Mouse (Mus musculus) lung, adult 2 months (tissue): Measurements from ENCODE around the gene Prkcsh. TPM values are rescaled to one million over a fixed set of nuclear protein-coding genes. Genes with fewer than 3 reads are reported as not detected.

Source experiments
- DNase-seq: peaks from one replicate; pipeline ENCODE4 v3.0.0; 2022
- H3K4me1 ChIP-seq: fragments of 200-500 bp; 2 replicates; pipeline ENCODE4 v1.6.1; 2011; ENCODE audit warnings: low read length; ENCODE audit not compliant: control insufficient read depth, insufficient read depth
- H3K4me3 ChIP-seq: fragments of 200-500 bp; replicated peaks from 2 replicates; pipeline ENCODE3; 2011; ENCODE audit warnings: low read depth, mild to moderate bottlenecking, control low read depth, low read length; ENCODE audit errors: extremely low read depth
- CTCF ChIP-seq: fragments of 200-500 bp; IDR thresholded peaks from 2 replicates; pipeline ENCODE4 v1.5.1; 2011; ENCODE audit warnings: mild to moderate bottlenecking, low read length, control low read depth; ENCODE audit not compliant: insufficient read depth
- POLR2A ChIP-seq: fragments of 200-500 bp; IDR thresholded peaks from 2 replicates; pipeline ENCODE4 v1.6.1; 2011; ENCODE audit warnings: low read depth, mild to moderate bottlenecking, control low read depth, low read length, borderline replicate concordance; ENCODE audit errors: extremely low read depth
- WGBS: fragments of 180-500 bp; shearing (Covaris S2); methylation state at CpG from one replicate; pipeline ENCODE4 v1.1.7; 2018; 5-methylcytosine and 5-hydroxymethylcytosine counted together
- polyA plus RNA-seq: library from polyadenylated mRNA; depleted of rRNA; stranded (reverse); fragments of >200 nt; gene quantifications from 2 replicates; pipeline ENCODE4 v1.2.3, GENCODE M21; 2012

Prkcsh gene
- polyA plus RNA-seq, 1 experiment, result 58.0 TPM

DNA sequence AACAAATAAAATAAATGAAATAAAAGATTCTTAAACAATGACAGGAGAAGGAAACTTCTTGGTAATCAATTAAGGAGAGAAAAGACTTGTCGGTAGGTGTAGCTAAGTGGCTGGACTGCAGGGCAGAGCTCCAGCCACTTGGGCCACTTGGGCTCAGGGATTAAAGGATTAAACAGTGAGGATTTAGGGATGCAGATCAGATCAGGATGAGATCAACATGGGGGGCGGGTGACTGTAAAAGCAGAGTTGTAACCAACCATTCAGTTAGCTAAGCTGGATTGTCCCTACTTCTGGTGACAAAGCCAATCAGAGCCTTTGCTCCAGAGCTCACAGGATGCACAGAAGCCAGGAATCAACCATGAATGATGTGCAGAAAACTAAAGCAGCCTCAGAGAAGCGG is 18.7 kb upstream of the Prkcsh start:
- no peak for TF ChIP-seq POLR2A
- no peak for TF ChIP-seq CTCF
- H3K4me3 ChIP-seq, result no peak overlapping the region
- DNase-seq, result no peak
- 48% methylated on average over 3 of the region's 3 CpGs for WGBS
- H3K4me1 ChIP-seq, result peaks cover 5% of the 10 kb centered on the region; the same call in 1 of the 2 replicates

DNA sequence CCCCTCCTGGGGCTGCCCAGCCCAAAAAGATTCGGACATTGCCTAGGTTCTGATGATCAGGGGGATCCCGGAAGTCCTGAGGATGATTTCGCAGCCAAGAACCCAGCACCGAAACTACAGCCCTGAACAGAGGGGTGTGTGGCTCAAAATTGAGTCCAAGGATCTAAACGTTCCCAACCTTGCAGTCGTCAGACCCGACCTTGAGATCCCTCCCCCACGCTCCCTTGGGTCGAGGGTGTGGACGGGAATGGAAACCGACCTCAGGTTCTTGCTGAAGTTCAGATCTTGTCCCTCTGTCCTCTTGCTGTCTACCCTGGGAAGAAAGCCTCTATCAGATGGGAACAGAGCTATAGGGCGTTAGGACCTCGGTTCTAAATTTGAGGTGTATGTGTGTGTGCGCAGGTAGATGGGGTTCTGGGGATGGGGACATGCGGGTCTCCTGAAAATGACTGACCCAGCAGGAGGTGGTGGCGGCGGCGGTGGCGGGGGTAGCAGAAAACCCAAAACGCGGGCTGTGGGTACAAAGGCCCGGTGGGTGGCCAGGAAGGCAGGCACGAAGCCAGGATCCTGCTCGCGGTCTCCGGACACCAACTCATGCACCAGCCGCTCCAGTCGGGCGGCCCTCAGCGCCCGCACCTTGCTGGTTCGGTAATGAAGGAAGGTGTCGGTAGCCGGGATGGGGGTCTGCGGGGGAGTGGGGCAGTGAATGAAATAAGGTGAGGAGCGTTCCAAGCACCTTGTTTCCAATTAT is 14.8 kb upstream of the Prkcsh start:
- Histone ChIP-seq H3K4me1 (peaks cover 5% of the 10 kb centered on the region; the same call in 1 of the 2 replicates), H3K4me3 (no peak overlapping the region)
- no peak for DNase-seq
- TF ChIP-seq CTCF (no peak), POLR2A (no peak)
- 33% methylated on average over 36 of the region's 36 CpGs for WGBS

DNA sequence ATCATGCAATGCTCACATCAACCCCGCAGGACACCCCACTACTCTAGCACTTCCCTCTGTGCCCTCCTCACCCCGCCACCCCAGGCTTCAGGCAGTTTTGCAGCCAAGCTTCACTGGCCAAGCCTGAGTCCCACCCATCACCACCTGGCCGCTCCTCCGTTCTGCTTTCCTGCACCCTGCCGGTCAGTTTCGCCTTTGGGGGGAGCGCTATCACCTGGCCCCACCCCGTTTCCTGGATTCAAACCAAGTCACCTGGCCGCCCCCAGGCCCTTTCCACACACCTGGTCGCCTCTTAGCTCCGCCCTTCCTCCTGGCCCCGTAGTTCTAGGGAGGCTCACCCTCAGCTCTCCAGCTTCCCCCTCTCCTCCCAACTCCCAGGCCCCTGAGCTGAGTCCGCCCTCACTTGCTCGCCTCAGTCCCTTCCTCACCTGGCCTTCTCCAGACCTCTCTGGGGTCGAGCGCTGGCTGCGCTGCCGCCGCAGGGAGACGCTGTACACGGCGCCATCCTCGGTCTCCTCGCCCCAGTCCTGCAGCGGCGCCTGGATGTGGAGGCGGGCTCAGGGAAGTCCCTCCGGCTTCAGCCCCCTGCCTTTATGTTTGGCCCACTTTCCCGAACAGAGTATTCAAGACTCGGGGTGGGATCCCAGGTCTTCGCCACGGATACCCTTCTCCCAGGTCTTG is 14.0 kb upstream of the Prkcsh start:
- peak; percentile 28 for DNase-seq
- 2% methylated on average over 32 of the region's 32 CpGs for WGBS
- H3K4me3 ChIP-seq, result peak overlapping the region; percentile 68
- H3K4me1 ChIP-seq, result peaks cover 5% of the 10 kb centered on the region; the same call in 1 of the 2 replicates
- TF ChIP-seq CTCF (no peak), POLR2A (no peak)

DNA sequence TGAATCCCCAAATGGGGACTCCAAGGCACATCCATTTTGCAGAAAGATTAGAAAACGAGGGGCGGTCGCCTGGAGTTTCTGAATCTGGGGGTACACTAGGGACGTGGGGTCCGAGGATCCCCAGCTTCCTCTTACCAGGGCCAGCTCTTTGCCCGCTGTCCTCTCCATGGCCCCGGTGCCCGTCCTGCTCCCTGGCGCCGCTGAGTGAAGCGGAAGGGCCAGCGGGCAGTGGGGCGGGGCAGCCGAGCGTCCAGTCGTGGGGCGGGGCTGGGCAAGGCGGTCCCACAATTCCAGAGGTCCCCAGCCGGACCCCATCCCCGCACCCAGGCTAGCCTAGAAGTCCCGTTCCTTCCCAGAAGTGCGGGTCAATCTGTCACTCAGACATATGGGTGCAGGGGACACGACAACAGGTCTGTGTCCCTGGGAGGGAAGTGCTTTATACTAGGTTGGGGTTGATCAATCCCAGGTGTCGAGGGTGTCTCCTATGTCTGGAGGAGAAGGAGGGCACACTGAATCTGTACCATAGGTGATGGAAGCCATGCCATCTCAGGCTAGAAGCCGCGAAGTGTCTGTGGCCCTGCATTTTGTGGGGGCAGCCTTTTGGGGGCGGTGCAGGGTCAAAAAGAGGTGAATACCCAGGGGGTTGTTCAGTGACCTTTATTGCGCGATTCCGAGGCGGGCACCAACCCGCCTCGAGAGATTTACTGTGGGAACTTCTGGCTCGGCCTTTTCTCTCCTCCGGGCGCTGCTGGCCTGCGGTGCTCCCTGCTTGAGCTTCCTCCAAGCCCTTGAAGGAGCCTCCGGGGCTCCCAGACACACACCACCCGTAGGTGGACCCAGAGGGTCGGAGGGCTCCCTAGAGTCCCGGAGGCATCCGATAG is 13.1 kb upstream of the Prkcsh start, which contains the start of gene Rgl3:
Gene Rgl3, minus strand, starts transcription at position 217 of the 881 bp plus-strand sequence.
- Histone ChIP-seq H3K4me1 (peaks cover 5% of the 10 kb centered on the region; the same call in 1 of the 2 replicates), H3K4me3 (peak within 1 kb of the TSS; percentile 81)
- TF ChIP-seq CTCF, result no peak
- TF ChIP-seq POLR2A, result peak; percentile 45; the same call in 1 of the 2 replicates
- 1% methylated on average over 42 of the region's 42 CpGs for WGBS
- peak; percentile 73 for DNase-seq

DNA sequence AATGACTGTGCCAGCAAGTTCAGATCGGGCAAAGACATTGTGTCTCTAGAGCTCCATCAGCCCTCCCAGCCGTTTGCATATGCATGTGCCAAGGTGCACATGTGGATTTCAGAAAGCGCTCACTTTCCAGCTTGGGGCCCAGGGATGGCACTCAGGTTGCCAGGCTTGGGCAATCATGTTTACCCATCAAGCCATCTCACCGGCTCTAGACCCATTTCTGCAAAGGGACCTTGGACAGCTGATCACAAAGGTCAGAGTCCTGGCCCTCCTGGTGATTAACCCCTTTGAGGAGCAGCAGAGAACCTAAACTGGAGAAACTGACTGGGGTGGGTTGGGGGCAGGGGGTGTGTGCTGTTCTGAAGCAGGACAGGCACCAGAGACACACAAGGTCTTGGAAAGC is 10.4 kb upstream of the Prkcsh start:
- TF ChIP-seq CTCF (no peak), POLR2A (no peak)
- DNase-seq, result no peak
- H3K4me1 ChIP-seq, result peaks cover 5% of the 10 kb centered on the region; the same call in 1 of the 2 replicates
- H3K4me3 ChIP-seq, result no peak overlapping the region
- 77% methylated on average over 4 of the region's 4 CpGs for WGBS

DNA sequence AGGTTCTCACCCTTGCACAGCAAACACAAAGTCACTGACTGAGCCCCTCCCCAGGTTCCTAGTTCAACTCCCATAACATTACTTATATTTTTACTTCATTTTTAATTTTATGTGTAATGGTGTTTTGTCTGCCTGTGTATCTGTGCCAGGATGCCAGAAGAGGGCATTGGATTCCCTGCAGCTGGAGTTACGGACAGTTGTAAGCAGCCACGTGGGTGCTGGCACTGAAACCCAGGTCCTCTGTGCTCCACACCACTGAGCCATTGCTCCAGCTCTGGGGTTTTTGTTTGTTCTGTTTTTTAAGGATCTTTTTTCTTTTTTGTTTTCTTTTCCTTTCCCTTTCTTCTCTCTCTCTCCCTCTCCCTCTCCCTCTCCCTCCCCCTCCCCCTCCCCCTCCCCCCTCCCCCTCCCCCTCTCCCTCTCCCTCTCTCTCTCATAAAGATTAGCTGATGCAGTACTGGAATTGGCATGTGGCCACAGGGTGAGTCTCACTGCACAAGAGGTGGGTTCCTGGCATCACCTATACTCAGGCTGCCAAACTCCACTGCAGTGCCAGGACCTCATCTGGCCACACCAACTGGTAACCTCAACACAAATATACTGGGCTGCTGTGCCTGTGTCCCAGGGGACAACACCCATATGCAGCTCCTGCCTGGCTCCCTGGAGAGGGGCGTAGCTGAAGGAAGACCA is 6.3 kb upstream of the Prkcsh start:
- 81% methylated on average over 3 of the region's 3 CpGs for WGBS
- TF ChIP-seq POLR2A (no peak), CTCF (no peak)

DNA sequence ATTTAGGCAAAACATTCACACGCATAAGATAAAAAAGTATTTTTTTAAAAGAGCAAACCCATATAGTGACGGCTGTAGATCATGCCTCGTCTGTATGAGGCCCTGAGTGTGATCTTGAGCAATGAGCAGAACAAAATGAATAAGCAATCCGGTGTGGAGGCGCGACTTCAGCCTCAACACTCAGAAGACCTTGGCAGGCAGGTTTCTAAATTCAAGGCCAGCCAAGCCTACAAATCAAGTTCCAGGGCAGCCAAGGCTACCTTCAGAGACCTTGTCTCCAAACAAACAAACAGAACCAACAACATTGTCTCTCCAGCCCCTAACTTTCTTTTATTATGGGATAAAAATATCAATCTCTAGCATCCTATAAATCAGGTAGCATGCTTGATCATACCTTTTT is 2.3 kb upstream of the Prkcsh start:
- DNase-seq, result no peak
- 88% methylated on average over 6 of the region's 6 CpGs for WGBS
- TF ChIP-seq POLR2A, result no peak
- TF ChIP-seq CTCF, result no peak
- H3K4me3 ChIP-seq, result no peak overlapping the region
- H3K4me1 ChIP-seq, result 0 out of 2 replicates have a peak, but pooled peaks cover 6% of the 10 kb centered on the region

More for the DNA sequence above, 6.3 kb upstream of the Prkcsh start:
- DNase-seq, result no peak
- Histone ChIP-seq H3K4me3 (no peak overlapping the region), H3K4me1 (no peaks in the 10 kb centered on the region)

DNA sequence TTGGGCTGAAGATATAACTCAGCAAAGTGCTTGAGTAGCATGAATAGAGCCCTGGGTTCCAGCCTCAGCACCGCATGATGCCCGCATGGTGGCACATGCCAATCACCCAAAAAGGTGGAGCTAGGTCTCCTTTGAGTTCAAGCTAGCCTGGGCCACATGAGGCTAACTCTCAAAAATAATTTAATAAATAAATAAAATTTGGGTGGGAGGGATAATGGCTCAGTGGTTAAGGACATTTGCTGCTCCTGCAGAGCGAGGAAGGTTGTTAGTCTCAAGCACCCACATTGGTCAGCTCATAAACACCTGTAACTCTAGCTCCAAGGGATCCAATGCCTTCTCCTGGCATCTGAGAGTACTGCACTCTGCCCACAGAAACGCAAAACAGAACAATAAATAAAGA is 973 bp upstream of the Prkcsh start:
- Histone ChIP-seq H3K4me3 (no peak overlapping the region), H3K4me1 (0 out of 2 replicates have a peak, but pooled peaks cover 6% of the 10 kb centered on the region)
- no peak for DNase-seq
- no peak for TF ChIP-seq CTCF
- TF ChIP-seq POLR2A, result no peak
- WGBS, result 85% methylated on average over 4 of the region's 4 CpGs
